Mouse (Mus musculus) thymus, postnatal 14 days (tissue): ENCODE measurements around the gene Arl16.

Source experiments
- DNase-seq: peaks from one replicate; pipeline ENCODE4 v3.0.0; 2021

Arl16 gene

DNA sequence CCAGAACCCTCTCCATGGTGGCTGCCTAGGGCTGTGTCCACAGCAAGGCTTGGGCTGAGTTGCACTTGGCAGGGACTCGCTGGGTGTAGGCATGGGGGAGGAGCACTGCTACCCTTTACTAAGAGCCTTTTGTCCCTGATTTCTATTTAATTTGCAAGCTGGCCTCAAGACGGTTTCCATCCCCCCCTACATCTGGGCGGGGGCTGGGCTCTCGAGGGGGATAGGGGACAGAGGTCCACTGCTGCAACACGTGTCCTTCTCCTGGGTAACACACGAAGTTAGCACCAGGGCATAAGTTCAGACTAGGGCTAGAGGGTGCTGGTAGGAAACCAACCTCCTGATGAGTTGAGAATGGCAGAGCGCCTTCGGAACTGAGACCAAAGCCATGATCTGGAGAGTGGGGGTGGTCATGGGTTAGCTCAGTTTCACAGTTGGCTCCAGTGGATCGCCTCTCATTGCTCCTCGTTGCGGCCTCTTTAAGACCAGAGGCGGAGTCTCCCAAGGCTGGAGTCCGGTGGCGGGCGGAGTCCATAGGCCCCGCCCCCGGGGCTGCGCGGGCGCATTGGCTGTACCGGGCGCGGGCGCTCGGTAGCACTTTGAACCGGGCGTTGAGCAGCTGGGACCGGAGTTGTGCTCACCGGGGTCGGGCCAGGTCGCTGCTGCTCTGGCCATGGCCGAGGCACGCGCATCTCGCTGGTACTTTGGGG is 24.1 kb upstream of the Arl16 start, which contains the start of gene Slc25a10:
Gene Slc25a10 (plus strand): TSS at position 524 of the 707 bp plus-strand sequence.
- peak; percentile 84 for DNase-seq

DNA sequence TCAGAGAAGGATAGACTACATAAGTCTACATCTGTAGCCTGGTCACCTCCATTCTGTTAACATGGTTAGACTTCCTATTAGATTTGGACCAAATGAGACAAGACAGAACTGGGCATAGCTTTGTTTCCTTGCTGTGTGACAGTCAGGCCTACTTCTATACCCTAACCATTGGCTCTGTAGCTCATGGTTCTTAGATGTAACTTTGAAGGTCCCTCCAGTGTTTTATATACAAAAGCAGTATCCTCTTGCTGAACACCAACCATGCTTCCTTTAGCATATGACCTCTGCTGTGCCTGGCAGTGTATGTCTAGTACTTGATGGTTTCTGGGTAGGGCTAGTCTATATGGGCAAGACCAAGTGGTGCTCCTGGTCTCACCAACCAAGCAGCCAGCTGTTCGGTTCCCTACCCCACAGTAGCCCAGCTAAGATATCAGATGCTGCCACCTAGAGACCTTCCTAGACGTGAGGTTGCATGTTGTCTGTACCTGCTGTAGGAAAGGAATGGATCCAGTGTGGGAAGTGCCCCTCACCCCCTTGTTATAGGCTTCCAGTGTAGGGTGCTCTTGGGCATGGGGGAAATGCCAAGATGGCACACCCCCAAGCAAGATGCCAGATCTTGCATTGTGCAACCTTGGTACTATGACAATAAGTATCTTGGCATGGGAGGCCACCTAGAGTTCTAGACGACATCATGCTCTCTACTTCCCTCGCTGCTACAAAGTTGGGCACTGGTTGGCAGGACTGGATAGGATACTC is 23.1 kb upstream of the Arl16 start:
- no peak for DNase-seq

GRCm38 (mm10) chr11:120489054-120489761 is 21.8 kb upstream of the Arl16 start:
- peak; percentile 75 for DNase-seq

DNA sequence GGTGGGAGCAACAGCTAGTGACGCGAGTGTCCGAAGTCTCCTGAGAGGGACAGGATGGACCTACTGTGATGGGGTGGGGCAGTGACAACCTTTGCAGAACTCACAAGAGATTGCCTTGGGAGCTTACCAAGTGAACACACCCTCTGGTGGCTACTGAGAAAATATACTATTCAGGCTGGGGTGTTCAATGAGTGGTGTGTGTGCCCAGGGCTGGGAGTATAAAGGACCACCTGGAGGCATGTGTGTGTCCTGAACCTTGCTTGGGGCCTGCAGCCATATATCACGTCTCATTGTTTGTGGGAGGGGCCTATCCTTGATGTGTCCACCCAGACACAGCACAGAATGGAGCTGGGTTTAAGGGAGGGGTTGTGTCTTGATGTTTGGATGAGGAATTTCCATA is 21.1 kb upstream of the Arl16 start:
- DNase-seq = no peak

DNA sequence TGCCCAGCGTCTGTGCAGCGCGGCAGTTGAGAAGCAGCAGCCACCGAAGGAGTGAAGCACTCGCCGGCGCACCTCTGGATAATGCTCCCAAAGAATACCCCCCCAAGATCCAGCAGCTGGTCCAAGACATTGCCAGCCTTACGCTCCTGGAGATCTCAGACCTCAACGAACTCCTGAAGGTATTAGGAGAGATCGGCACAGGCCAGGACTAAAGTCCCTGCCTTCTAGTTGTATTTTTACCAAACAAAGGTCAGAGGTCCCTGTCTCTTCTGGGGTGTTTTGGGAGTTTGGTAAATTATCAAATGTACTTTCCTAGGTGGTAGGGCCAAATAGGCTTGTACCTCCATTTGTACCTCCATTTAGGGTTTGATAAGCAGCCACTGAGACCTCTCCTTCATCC is 17.8 kb upstream of the Arl16 start:
- DNase-seq = no peak

DNA sequence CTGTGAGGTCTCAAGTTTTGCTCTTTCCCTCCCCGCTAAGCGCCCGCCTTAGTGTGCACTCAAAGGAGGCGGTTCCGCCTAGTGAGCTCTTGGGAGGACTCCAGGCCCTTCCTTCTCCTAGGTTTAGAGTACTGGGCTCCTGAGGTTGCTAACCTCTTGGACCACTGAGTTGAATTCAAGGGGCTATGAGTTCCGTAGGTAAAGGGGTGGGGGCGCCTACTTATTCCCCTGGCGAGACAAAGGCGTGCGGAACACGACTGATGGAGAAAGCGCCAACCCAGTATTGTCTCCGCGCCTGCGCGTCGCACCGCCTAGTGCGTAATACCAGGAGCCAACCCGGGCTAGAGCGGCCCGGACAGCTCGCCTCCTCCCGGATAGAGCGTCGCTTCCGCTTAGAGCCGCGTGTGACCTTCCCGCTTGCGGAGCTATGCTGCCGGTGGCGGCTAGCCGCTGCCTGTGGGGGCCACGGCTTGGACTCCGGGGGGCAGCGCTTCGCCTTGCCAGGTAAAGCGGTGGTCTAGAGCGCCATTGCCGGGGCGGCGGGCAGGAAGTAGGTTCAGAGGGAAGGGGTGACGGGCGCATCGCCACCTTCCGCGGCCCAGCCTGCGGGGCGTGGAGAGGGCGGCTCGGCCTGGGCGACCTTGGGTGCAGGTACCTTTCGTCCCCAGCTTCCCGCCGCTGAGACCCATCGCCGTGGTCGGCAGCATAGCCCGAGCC is 17.0 kb upstream of the Arl16 start, which contains the start of gene Mrpl12:
Gene Mrpl12 (plus strand): TSS at position 349 of the 717 bp plus-strand sequence.
- DNase-seq = peak; percentile 89

GRCm38 (mm10) chr11:120483448-120483934 is 16.1 kb upstream of the Arl16 start:
- DNase-seq = no peak

- DNase-seq = no peak
Observed at GRCm38 (mm10) chr11:120472052-120472451, 4.6 kb upstream of the Arl16 start.

GRCm38 (mm10) chr11:120467736-120468092 is 307 bp upstream of the Arl16 start:
- DNase-seq = no peak

- DNase-seq = no peak
Observed at GRCm38 (mm10) chr11:120465521-120465920, 1.9 kb downstream of the Arl16 start.

DNA sequence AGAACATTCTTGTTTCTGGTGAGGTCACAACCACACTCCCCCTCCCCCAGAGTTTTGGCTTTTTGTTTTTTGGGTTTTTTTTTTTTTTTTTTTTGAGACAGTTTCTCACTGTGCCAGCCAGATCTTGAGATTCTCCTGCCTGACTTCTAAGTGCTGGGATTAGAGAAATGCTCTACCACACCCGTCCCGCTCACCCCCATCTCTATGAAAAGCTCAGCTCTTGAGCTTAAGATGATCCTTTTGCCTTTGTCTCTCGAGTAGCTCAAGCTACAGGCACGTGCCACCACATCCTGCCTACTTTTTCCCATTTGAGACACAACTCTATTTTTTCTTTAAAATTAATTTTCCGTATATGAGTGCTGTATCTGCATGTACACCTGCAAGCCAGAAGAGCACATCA is 3.0 kb downstream of the Arl16 start:
- no peak for DNase-seq

DNA sequence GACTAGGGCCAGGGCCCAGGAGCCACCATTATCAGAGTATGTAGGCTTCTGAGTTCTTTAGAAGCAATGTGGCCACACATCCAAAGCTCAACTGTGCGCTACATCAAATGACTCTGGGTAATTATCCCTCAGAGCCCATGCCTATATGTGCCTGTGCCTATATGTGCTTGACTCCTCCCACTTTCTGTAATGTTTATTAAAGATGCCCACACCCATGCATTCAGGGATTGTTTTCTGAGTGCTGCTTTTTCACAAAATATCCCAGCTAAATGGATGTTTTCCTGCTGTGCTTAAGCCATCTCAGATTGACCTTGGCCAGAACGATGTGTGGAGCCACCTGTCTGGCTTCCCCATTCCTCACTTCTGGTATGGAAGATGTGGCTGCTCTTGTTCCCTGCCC is 3.9 kb downstream of the Arl16 start:
- DNase-seq = no peak

- no peak for DNase-seq
Observed at GRCm38 (mm10) chr11:120458847-120459597, 8.4 kb downstream of the Arl16 start.

DNA sequence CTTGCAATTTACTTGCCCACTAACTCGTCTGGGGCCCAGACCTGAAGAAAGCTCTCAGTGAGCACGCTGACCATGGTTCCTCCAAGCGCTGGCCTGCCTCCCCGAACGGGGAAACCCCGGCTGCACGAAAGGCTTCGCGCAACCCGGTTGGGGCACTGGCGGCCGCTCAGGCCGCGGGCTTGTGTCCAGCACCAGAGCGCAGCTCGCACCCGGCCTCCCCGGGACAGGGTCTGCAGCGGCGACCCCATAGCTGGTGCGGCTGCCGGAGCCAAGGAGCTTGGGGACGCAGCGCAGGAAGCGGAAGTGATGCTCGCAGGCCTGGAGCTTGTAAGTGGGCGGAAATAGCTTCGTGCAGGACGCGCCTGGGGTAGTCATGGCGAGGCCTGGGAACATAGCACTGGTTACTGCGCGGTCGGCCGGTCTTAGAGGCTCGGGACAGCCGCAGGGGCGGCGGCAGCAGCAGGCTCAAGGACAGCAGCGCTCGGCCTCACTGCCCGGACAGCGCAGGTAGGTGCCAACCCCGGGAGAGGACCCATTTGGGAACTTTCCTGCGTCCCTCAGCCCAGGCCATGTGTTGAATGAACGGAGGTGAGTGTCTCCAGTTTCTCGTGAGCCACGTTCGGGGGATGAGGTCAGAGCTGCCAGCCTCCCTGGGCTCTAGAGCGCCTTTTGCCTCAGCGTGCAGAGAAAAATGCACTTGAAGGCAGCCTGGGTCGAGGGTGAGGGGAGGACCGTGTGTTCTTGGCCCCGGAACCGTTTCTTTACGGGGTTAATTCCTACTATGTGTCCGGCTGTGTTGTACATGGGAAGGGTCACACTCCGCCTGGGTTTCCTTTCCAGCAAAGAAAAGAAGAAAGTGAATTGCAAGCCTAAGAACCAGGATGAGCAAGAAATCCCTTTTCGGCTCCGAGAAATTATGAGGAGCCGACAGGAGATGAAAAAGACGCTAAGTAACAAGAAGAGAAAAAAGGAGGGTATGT is 9.3 kb downstream of the Arl16 start, which contains the start of the genes Oxld1 and Ccdc137:
Gene Oxld1 (minus strand): TSS at position 297 of the 980 bp plus-strand sequence.
Gene Ccdc137 (plus strand): TSS at position 344 of the 980 bp plus-strand sequence.
- peak; percentile 79 for DNase-seq

DNA sequence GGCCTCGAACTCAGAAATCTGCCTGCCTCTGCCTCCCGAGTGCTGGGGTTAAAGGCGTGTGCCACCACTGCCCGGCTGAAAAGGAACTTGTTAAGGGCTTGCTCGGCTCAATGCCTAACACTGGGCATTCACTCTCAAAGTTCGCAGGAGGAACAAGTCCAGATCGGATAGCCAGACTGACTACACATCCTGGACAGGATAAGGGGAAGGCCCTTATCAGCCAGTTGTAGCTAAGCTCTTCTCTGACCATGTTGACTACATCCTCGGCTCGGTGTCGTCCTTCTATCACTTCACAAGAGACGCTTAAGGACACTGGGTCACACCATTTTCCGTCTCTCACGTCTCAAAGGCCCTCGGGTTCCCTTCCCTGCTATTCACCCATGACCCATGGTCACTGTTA is 10.0 kb downstream of the Arl16 start:
- no peak for DNase-seq

DNA sequence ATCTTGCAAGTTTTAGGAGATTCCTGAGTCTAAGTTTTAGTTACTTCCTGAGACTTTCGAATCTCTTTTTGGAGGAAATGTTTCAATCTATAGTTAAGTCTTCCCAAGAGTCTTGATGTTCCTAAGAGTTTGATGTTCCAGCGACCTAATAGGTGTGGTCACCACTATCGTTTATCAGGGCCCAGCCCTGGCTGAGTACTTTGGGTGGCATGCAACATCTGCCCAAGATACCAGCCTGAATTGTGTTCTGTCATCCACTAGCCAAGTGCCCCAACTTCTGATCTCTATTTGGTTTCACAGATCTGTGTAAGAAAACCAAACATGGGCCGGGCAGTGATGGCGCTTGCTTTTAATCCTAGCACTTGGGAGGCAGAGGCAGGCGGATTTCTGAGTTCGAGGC is 12.0 kb downstream of the Arl16 start:
- DNase-seq = no peak

- no peak for DNase-seq
Observed at GRCm38 (mm10) chr11:120454965-120455364, 12.4 kb downstream of the Arl16 start.

- DNase-seq = no peak
Observed at GRCm38 (mm10) chr11:120453306-120453705, 14.1 kb downstream of the Arl16 start, which contains the start of gene Pde6g. Gene Pde6g, minus strand, starts transcription at chr11:120453500.

DNA sequence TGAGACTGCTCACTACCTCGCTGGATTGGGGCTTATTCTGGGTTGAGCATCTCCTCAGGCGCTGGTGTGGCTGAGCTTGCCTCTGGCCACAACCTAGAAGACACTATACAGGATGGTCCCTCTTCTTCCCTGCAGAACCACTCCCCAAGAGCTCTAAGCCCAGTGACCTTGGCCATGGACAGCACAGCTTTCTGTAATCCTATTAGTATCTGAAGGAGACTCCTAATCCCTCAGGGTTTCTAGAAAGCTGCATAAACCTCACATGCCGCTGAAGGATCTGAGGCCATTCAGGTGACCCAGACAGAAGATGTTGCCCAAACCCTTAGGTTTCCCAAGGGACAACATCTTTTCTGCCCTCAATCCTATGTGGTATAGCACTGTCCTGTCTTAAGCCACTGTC is 15.2 kb downstream of the Arl16 start:
- DNase-seq = no peak

DNA sequence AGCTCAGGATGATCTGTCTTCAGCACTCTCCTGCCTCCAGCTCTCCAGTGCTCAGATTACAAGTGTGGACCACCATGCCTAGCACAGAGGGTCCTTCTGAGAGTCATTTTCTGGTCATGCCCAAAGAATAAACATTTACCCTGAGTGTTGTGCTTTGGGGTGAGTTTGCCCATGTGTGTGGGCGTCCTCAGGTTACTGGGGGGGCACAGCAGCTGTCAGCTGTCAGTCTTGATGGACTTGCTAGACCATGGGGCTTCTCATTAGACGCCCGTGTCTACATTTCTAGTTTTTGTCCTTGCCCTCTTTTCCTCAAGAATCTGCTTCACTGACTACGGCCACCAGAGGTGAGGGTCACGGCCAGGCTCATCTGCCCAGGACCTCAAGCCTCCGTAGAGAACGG is 20.2 kb downstream of the Arl16 start:
- no peak for DNase-seq

DNA sequence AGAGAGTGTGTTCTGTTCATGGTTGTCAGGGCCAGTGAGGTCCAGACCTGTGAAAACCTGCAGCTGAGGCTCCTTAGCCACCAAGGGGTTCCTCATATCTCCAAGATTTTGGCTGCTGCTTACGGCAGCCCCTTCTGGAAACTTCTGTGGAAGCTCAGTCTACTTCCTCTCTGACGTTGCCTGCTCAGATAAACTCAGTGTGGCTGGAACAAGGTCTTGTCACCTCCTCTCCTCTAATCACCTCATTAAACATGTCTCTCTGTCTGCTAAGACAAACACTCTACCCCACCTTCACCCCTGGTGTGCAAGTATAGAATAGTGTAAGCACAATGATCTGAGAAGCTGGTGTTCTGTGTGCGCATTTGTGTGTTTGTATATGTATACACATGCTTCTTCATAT is 21.9 kb downstream of the Arl16 start:
- no peak for DNase-seq
